Mouse (Mus musculus): ENCODE results near the gene Sik1.

Sik1 gene

GRCm38 (mm10) chr17:31874691-31875090 is 19.1 kb upstream of the Sik1 start:
- no peak for DNase-seq

- no peak for DNase-seq
Observed at GRCm38 (mm10) chr17:31873973-31874372, 18.4 kb upstream of the Sik1 start.

- DNase-seq = no peak
Observed at GRCm38 (mm10) chr17:31873185-31873870, 17.7 kb upstream of the Sik1 start.

GRCm38 (mm10) chr17:31872826-31873165 is 17.2 kb upstream of the Sik1 start:
- DNase-seq = no peak

GRCm38 (mm10) chr17:31871968-31872825 is 16.6 kb upstream of the Sik1 start:
- DNase-seq = no peak

- DNase-seq = no peak
Observed at GRCm38 (mm10) chr17:31870931-31871421, 15.4 kb upstream of the Sik1 start.

GRCm38 (mm10) chr17:31870446-31870845 is 14.8 kb upstream of the Sik1 start:
- DNase-seq = no peak

GRCm38 (mm10) chr17:31868076-31868475 is 12.5 kb upstream of the Sik1 start:
- no peak for DNase-seq

- DNase-seq = no peak
Observed at GRCm38 (mm10) chr17:31867061-31867460, 11.5 kb upstream of the Sik1 start.

- no peak for DNase-seq
Observed at GRCm38 (mm10) chr17:31865636-31866035, 10.0 kb upstream of the Sik1 start.

GRCm38 (mm10) chr17:31864666-31865450 is 9.3 kb upstream of the Sik1 start:
- DNase-seq = no peak

GRCm38 (mm10) chr17:31863151-31863815 is 7.7 kb upstream of the Sik1 start:
- no peak for DNase-seq

- no peak for DNase-seq
Observed at GRCm38 (mm10) chr17:31862136-31862535, 6.5 kb upstream of the Sik1 start.

GRCm38 (mm10) chr17:31861661-31862060 is 6.1 kb upstream of the Sik1 start:
- DNase-seq = no peak

GRCm38 (mm10) chr17:31860856-31861255 is 5.3 kb upstream of the Sik1 start:
- no peak for DNase-seq

- DNase-seq = no peak
Observed at GRCm38 (mm10) chr17:31859367-31859766, 3.8 kb upstream of the Sik1 start.

- no peak for DNase-seq
Observed at GRCm38 (mm10) chr17:31858786-31859185, 3.2 kb upstream of the Sik1 start.

- no peak for DNase-seq
Observed at GRCm38 (mm10) chr17:31857903-31858426, 2.4 kb upstream of the Sik1 start.

- no peak for DNase-seq
Observed at GRCm38 (mm10) chr17:31857251-31857650, 1.6 kb upstream of the Sik1 start.

- peak; percentile 42 for DNase-seq
Observed at GRCm38 (mm10) chr17:31856519-31857160, 1.0 kb upstream of the Sik1 start.

- DNase-seq = no peak
Observed at GRCm38 (mm10) chr17:31854770-31855596, 621 bp downstream of the Sik1 start.

Data from right cerebral cortex, postnatal 14 days (tissue).